Mouse (Mus musculus) heart, adult 11 months (tissue): Measurements from ENCODE around the gene Lrp5.

Source experiments
- DNase-seq: peaks from one replicate; pipeline ENCODE4 v3.0.0; 2022

Gene Lrp5

DNA sequence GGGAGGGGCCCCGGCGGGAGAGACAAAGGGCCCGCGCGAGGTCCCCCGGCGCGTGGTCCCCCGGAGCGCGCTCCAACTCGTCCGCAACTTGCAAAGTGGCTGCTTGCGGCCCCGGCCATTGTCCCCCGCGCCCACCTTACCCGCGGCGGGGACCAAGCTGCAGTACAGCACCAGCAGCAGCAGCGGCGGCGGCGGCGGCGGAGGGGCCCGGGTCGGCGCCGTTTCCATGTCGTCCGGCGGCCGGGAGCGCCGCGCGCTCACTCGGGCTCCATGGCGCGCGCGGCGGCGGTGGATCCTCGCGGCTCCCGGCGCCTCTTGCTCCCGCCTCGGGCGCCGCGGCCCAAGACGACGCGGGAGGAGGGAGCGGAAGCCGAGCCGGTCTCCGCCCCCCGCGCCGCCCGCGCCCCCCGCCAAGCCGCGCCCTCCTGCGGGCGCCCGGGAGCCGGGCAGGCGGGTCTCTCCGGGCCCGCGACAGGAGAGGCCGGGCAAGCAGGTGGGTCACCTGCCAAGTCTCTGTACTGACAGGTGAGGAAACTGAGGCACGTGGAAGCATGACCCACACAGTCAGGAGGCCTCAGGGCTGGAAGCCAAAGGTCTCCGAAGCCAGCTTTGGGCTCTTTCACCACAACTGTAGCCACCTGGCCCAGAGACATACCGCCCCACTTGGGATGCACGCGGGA is at the start of gene Lrp5:
Gene Lrp5 (minus strand): TSS at position 350 of the 680 bp plus-strand sequence.
- DNase-seq = peak; percentile 98

DNA sequence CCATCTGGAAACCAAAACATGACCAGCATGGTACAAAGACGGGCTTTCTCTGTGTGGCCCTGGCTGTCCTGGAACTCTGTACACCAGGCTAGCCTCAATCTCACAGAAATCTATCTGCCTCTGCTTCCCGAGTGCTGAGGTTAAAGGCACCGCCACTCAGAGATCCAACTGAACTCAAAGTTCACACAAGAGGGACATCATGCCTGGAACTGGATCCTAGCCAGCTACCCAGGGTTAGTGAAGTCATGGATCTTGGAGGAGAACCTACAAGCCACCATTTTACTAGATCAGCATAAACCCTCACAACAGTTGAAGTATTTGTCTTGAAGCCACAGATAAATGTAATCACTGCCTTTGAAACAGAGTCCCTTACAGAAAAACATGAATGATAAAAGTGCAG is 49.6 kb upstream of the Lrp5 start:
- DNase-seq = no peak

- DNase-seq = no peak
Observed at GRCm38 (mm10) chr19:3730781-3731646, 44.6 kb upstream of the Lrp5 start.

DNA sequence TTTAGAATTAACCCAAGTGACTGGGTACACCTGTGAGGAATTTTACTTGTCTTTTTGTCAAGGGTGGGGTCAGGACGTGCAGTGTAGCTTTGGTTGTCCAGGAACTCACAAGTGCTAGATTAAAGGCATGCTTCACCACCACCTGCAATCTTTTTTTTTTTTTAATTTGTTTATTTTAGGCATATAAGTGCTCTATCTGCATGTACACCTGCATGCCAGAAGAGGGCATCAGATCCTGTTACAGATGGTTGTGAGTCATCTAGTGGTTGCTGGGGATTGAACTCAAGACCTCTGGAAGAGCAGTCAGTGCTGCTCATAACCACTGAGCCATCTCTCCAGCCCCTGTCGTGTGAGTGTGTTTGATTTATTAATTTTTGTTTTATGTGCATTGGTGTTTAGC is 42.5 kb upstream of the Lrp5 start:
- DNase-seq = no peak

GRCm38 (mm10) chr19:3724779-3725178 is 38.4 kb upstream of the Lrp5 start:
- DNase-seq = peak; percentile 96

- no peak for DNase-seq
Observed at GRCm38 (mm10) chr19:3723904-3724303, 37.5 kb upstream of the Lrp5 start.

- no peak for DNase-seq
Observed at GRCm38 (mm10) chr19:3723170-3723569, 36.8 kb upstream of the Lrp5 start.

- DNase-seq = peak; percentile 97
Observed at GRCm38 (mm10) chr19:3719362-3719891, 33.1 kb upstream of the Lrp5 start.

- DNase-seq = peak; percentile 96
Observed at GRCm38 (mm10) chr19:3718481-3719361, 32.4 kb upstream of the Lrp5 start.

GRCm38 (mm10) chr19:3714381-3714780 is 28.0 kb upstream of the Lrp5 start:
- DNase-seq = peak; percentile 93

- DNase-seq = no peak
Observed at GRCm38 (mm10) chr19:3710436-3710835, 24.1 kb upstream of the Lrp5 start.

DNA sequence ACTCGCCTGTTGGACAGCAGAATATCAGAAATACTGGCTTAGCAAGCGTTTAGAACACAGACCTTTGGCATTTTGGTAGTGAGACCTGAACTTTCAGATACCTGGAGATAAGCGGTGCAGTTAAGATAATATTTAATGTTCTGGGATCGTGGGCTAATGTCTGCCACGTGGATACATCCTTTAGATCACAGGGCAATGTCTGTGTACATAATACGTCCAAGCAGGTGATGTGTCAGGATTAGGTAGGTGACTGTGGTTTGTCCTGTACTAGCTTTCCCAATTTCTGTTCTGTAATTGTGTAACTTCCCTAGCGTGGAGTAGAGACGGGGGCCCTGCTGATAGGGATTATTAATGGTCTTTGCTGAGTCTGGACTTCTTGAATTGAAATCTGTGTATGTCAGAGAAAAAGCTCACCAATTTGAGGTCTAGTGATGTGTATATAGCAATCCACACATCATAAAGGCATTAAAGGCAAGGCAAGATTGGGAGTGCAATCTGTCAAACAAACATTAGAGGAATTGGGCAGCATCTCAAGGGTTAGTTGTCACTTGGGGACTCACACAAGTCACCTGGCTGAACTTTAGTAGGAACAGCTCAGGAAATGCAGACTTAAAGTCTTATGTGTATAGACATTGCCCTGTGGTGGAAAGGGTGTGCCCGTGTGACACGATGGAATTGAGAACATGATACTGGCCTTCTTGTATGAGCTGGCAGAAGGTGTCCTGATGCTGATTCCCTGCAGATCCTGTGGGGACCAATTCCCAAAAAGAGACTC is 22.8 kb upstream of the Lrp5 start:
- DNase-seq = no peak

DNA sequence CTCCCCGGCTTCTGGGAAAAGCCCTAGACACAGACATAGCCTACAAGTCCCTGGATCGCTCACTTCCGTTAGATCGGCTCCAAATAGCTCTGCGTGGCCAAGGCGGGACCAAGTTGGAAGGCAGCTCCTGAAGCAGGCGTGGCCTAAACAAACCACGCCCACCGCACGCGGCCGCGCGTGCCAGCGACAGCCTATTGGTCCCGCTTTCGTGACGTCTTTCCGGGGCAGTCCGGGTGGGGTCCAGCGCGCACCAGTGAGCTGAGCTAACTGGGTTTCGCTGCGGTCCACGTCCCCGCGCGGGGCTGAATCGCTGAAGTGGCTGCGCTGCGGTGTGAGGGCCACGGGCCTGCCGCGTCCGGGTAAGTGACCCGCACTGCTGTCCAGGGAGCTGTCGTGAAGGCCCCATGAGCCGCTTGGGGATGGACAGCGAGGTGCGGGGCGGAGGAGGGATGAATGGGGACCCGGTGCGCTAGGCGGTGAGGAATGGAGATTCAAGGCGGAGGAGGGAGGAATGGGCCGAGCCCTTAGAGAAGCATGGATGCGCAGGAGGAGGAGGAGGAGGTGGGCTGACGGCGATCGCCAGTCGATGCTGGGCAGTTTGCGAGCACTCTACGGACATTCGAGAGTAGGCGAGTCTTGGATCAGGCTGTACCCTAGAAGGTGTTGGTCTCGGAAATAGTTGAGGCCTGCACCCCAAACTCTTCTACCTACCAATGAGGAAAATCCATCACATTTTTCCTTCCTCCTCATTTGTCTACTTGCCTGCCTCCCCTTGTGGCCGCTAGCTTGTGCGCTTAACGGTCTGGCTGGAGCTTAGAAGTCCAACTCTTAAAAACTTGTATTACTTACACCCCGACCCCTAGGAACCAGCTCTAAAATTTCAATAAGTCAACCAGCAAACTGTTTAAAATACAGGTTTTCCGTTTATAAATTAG is 22.0 kb upstream of the Lrp5 start, which contains the start of gene 1810055G02Rik:
Gene 1810055G02Rik (plus strand): TSS at position 216 of the 935 bp plus-strand sequence.
- DNase-seq = peak; percentile 100

GRCm38 (mm10) chr19:3707553-3707952 is 21.2 kb upstream of the Lrp5 start:
- DNase-seq = no peak

DNA sequence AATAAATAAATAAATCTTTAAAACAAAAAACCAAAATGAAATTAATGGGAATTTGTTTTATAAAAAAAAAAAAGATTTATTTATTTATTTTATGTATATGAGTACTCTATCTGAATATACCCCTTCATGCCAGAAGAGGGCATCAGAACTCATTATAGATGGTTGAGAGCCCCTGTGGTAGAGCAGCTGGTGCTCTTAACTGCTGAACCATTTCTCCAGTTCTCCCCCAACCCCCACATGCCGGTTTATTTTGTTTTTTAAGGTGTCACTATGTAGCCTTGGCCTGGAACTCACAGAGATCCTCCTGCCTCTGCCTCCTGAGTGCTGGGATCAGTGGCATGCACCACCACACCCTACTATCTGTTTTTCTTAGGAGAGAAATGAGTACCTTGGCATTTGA is 19.9 kb upstream of the Lrp5 start:
- no peak for DNase-seq

- DNase-seq = no peak
Observed at GRCm38 (mm10) chr19:3702460-3702859, 16.1 kb upstream of the Lrp5 start.

- peak; percentile 98 for DNase-seq
Observed at GRCm38 (mm10) chr19:3699508-3700438, 13.4 kb upstream of the Lrp5 start.

DNA sequence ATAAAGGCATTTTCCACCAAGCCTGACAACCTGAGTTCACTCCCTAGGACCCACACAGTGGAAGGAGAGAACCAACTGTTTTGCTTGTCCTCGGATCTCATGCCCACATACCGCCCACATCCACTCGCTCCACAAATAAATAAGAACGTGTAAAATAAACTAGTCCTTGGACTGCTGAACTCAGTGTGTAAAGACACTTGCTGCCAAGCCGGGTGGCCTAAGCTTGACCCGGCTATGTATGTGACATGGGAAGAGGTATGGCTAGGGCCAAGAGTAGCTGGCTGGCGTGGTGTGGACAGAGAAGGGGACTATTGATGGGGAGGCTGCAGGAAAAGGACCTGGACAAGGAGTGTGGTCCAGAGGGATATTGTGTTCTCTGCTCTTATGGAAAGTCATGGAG is 11.7 kb upstream of the Lrp5 start:
- DNase-seq = no peak

DNA sequence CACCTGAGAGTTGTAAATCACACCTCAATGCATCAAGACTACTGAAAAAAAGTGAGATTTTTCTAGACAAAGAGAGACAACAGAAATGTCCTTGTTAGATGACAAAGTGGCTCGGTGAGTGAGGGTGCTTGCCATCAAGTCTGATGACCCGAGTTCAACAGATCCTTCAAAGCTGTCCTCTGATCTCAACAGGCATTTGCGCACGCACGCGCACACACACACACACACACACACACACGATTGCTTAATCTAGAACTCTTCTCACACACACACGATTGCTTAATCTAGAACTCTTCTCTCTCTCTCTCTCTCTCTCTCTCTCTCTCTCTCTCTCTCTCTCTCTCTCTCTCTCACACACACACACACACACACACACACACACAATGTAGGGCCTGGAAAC is 9.6 kb upstream of the Lrp5 start:
- DNase-seq = no peak

DNA sequence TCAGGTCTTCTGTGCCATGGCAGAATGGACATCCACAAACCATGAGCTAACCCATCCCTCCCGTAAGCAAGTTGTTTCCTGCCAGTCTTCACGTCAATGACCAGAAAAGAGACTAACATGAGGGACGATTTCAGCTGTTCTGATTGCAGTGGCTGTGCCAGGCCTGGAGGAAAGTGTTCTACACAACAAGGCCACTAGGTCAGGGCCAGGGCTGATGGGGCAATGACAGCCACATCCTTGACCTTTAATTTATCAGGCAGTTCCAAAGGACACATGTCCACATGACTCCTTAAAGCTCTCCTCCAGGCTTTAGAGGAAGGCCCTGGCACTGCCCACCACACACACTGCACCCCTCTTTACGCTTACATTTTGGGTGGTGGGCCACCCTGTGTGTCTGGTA is 9.1 kb upstream of the Lrp5 start:
- DNase-seq = no peak
